Mouse (Mus musculus) liver, postnatal 0 days (tissue): ENCODE data around the gene Drg1.

Experiments
- CTCF ChIP-seq: sonication (generic); IDR thresholded peaks from 2 replicates; pipeline ENCODE4 v1.5.1; 2016; ENCODE audit warnings: antibody characterized with exemption, low read depth
- EP300 ChIP-seq: IDR thresholded peaks from 2 replicates; pipeline ENCODE4 v1.6.1; 2016; ENCODE audit warnings: antibody characterized with exemption, low read depth, mild to moderate bottlenecking

GRCm38 (mm10) chr11:3291311-3292061 is 25.3 kb upstream of the Drg1 start:
- TF ChIP-seq CTCF (no peak), EP300 (no peak)
